Mouse (Mus musculus) frontal cortex, adult 2 months (tissue): ENCODE data around the gene Enpp1. TPM values are rescaled to one million over a fixed set of nuclear protein-coding genes. Genes with fewer than 3 reads are reported as not detected.

Experiments
- DNase-seq, 2 experiments: peaks; one replicate each; pipeline ENCODE4 v3.0.0; 2022; ENCODE audit warnings: low spot score in 1 of 2; ENCODE audit errors: extremely low spot score in 1 of 2
- polyA plus RNA-seq: library from polyadenylated mRNA; depleted of rRNA; stranded (reverse); fragments of >200 nt; gene quantifications from 2 replicates; pipeline ENCODE4 v1.2.3, GENCODE M21; 2012; rRNA removed

The Enpp1 gene
- polyA plus RNA-seq, 1 experiment, result 2.1 TPM

- no peak for DNase-seq
Measured at GRCm38 (mm10) chr10:24603727-24604126, 108.2 kb downstream of the Enpp1 start.

DNA sequence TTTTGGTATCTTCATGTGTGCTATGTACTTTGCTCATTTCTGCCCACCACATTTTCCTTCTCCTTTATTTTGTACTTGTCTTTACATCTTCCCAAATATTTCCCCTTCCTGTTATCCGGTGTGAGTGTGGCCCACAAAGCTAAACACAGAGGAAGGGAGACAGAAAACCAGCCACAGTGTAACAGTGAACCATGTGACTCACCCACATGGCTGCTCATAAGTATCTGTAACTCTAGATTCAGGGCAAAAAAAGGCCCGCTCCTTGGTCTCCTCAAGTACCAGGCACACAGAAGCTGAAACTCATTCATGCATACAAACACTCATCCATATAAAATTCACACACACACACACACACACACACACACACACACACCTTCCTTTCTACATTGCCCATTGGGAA is 108.9 kb downstream of the Enpp1 start:
- DNase-seq, result no peak

DNA sequence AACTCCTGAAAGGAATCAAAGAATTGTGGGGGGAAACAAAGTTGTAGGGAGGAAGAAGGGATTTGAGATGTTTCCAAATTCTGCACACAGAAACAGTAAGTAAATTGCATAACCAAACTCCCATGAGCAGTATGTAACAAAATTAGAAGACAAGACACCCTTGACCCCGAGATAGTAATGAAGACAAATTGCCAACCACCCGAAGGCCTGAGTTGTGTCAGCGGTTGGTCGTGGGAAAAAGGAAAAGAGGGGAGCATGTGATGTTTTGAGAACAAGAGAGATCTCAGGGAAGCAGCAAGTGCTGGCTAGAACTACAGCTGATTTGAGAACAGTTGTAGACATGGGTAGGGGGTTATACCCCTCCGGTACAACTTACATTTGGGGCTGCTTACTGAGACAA is 112.2 kb downstream of the Enpp1 start:
- no peak for DNase-seq

- DNase-seq, result no peak
Measured at GRCm38 (mm10) chr10:24598693-24599092, 113.3 kb downstream of the Enpp1 start.

GRCm38 (mm10) chr10:24597789-24598188 is 114.2 kb downstream of the Enpp1 start:
- DNase-seq, result no peak

GRCm38 (mm10) chr10:24596869-24597339 is 115.1 kb downstream of the Enpp1 start:
- DNase-seq, result no peak

DNA sequence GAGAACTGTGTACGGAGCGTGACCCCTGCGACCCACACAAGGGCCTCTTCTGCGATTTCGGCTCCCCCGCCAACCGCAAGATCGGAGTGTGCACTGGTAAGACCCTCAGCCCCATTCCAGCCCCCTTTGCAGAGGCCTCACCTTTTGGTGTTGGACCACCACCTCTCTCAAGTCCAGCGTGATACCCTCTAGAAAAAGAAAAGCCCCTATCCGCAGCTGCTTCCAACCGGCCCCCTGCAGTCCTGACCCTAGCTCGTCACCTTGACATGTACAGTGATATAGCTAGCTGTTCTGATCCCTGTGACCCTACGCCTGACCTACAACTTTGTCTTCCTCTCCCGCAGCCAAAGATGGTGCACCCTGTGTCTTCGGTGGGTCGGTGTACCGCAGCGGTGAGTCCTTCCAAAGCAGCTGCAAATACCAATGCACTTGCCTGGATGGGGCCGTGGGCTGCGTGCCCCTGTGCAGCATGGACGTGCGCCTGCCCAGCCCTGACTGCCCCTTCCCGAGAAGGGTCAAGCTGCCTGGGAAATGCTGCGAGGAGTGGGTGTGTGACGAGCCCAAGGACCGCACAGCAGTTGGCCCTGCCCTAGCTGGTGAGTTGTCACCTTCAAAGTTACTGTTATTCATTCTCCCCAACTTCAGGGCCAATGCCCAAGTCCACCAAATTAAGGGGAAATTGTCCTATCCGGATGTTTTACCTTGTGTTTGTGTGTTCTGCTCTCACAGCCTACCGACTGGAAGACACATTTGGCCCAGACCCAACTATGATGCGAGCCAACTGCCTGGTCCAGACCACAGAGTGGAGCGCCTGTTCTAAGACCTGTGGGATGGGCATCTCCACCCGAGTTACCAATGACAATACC is 115.7 kb downstream of the Enpp1 start:
- no peak for DNase-seq

DNA sequence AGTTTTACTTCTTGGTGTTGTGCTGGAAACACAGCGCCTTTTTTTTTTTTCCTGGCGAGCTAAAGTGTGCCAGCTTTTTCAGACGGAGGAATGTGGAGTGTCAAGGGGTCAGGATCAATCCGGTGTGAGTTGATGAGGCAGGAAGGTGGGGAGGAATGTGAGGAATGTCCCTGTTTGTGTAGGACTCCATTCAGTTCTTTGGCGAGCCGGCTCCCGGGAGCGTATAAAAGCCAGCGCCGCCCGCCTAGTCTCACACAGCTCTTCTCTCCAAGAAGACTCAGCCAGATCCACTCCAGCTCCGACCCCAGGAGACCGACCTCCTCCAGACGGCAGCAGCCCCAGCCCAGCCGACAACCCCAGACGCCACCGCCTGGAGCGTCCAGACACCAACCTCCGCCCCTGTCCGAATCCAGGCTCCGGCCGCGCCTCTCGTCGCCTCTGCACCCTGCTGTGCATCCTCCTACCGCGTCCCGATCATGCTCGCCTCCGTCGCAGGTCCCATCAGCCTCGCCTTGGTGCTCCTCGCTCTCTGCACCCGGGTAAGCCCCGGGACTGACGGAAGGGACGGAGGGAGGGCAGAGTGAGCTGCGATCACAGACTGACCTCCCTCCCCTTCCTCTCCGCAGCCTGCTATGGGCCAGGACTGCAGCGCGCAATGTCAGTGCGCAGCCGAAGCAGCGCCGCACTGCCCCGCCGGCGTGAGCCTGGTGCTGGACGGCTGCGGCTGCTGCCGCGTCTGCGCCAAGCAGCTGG is 116.5 kb downstream of the Enpp1 start, which contains the start of gene Ccn2:
Ccn2 (plus strand) TSS at position 193 of the 753 bp plus-strand sequence.
- DNase-seq, result peak in 1 of 2 experiments; percentile 26

DNA sequence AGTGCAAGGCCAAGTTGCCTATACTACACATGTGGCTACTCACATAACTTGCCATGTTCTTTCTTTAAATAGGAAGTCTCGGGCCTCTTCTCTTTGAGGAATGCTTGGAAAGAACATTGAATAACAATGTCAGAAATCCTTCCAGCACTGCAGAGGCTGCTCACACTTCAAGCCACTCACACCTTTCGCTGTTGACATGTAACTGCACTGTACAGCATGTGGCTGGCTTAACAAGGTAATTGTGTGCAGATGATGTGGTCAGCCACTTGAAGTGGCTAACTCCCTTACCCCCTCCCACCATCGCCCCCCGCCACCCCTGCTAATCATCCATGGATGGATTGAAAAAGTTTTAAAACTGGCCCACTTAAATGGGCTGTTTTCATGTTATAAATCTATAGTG is 118.4 kb downstream of the Enpp1 start:
- no peak for DNase-seq

DNA sequence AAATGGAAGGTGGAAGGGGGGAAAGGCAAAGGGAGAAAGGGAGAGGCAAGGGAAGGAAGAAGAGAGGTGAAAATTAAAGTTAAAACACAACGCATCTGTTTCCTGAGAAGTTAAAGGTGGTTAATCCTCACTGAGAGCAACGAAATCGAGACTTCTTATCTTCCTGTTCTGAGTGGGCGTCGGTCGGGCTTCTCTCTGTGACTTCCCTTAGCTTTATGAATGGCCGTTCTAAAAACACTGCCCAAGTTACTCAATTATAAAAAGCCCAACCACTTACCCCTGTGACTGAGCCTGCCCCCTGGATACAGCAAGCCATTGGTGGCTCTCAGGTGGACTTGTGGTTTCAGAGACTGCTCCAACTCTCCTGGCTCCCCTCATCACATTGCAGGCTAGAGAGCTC is 119.0 kb downstream of the Enpp1 start:
- DNase-seq, result no peak

DNA sequence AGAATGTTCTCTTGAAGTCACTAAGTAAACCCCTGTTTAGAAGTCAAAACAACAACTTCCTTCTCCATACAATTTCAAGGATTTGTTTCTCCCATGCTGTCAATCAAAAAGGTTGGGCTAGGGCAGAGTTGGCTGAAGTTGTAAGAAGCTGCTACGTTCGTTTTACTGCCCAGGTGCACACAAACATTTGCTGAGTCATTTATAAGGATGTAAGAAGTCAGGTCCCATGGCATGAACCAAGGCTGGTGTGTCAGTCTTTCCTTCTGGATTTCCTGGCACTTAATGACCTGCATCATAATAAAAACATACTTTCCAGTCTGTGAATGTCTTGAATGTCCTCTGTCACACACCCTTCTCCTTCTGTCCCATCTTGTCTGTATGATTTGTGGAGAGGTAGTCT is 119.6 kb downstream of the Enpp1 start:
- no peak for DNase-seq

GRCm38 (mm10) chr10:24591741-24592140 is 120.2 kb downstream of the Enpp1 start:
- no peak for DNase-seq

DNA sequence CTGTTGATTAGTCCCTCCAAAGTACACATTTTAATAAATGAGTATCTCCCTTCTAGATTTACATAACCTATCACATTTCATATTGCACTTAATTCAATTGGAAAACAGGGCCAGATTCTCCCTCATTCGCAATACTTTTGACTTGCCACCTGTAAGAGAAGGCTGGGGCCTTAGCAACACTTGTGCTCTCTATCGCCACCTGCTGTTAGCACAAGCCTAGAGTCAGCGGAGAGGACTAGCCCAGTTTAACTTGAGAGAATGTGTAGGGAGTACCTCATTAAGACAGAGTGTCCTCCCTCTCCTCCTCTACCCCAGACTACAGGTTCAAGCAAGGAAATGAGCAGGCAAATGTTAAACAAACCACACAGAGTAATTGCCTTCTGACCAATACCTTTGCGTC is 120.8 kb downstream of the Enpp1 start:
- peak; percentile 50 to 93 for DNase-seq

DNA sequence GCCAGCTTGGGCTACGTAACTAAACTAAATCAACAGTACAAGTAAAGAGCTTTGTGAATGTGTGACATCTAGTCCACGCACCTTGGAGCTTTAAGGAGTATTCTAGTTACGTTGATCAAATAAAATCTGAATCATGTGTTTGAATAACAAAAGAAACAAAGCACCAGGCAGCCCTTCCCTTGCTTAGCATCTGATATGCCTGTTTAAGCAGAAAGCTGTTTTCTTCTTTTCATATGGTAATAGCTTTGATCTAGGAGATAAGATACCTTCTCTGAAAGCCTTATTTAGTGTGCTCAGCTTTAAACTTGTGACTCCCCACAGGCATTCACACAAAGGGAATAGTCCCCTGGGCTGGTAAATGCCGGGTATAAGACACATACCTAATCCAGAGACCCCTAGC is 121.4 kb downstream of the Enpp1 start:
- no peak for DNase-seq

DNA sequence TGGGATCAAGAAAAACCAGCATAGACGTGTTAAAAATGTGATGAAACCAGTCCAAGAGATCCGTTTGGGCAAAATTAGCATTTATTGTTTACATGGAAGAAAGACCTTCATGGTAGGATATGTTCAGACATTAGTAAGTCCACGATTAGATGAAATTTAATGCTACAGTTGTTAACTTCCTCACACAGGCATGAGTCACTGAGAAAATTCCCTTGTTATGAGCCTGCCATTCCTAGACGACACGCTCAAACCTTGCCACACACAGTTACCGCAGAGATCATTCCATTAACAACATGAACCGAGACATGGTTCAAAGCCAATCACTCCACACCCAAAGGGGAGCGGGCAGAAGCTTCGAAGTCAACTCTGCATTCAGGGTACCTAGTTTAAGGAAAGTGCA is 122.7 kb downstream of the Enpp1 start:
- DNase-seq, result no peak

GRCm38 (mm10) chr10:24588824-24589223 is 123.1 kb downstream of the Enpp1 start:
- no peak for DNase-seq

Other genes with a start within 250 kb of the Enpp1 start
- gene Ccn2, start 116.7 kb downstream of the Enpp1 start, polyA plus RNA-seq, result 38.3 and 38.7 TPM in 2 replicates
- 0.57 and 0.94 TPM in 2 replicates for gene Enpp3, start 130.7 kb upstream of the Enpp1 start, polyA plus RNA-seq
- 33.5 and 38.7 TPM in 2 replicates for gene Med23, start 157.8 kb upstream of the Enpp1 start, polyA plus RNA-seq
- gene Arg1, start 215.3 kb upstream of the Enpp1 start, polyA plus RNA-seq, result 0.24 TPM in 1 of 2 replicates, not detected in the other